Mouse (Mus musculus) ES-CJ7 (cell line): ENCODE measurements around the gene Adgra3.

Experiments
- DNase-seq: peaks from one replicate; pipeline ENCODE4 v3.0.0; 2011; ENCODE audit warnings: low read depth, low spot score

Adgra3 gene

DNA sequence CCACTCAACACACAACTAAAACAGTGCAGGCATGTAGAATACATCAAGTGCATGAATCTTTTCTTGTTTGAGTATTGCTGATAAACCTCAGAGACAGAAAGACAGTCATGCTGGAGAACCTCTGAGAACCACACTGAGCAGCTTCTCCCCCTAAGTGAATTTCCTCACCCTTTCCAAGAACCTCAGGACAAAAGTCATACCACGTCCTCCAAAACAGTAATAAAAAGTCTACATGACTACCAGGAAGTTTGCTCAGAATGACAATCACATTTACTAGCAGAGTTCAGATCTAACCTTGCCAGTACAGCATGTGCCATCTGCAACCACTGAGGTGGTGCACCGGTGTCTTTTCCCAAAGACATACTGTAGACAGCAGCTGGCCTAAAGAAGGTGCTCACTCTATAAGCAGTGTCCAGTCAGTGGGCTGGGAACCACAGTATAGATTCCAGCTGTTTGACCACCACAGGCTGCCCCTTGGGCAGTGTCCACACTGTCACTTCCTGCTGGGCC, 27.0 kb downstream of the Adgra3 start:
- no peak for DNase-seq

DNA sequence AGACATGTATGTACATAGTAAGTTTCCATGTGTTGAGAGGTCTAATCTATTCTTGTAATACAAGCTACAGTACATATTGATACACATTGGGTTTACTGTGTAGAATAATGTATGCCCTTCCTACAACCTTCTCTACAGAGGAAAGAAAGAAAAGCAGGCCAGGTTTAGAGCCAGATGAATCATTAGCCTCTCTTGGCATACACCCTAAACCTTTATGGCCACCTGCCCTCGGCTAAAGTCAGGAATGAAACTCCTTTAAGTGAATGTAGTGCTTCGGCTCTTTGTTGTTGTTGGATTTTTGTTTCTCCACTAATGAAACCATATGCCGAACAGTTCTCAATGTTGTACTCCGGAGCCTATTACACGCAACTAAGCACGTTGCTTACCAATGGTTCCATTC, 27.5 kb downstream of the Adgra3 start:
- DNase-seq, result no peak

DNA sequence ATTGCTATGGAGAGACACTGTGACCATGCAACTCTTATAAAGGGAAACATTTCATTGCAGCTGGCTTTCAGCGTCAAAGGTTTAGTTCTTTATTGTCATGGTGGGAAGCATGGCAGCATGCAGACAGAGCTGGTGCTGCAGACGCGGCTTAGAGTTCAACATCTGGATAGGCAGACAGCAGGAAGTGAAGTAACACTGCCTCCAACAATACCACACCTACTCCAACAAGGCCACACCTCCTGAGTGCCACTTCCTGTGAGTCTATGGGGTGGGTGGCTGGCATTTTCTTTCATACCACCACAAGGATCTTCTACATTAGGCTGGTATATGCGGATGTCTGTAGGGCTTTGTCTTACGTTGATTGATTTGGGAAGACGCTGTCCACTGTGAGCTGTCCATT, 29.1 kb downstream of the Adgra3 start:
- no peak for DNase-seq

- no peak for DNase-seq
These were observed 31.2 kb downstream of the Adgra3 start for GRCm38 (mm10) chr5:50027561-50027960.

DNA sequence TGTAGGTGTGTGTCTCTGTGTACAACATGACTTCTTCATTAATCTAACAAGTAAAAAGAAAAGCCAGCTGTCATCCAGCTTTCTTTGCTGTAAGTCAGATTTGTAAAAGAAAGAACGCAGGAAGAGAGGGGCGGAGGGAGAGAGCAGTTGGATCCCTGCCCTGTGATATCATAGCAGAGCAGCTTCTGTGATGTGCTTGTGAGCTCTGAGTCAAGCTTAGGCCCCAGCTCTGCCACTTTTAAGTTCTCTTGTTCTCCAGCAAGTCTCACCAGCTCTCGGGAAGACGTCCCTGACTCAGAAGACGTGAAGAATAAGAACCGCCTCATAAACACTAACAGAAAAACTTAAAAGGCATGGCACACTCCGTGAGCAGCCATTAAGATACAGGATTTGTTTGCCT, 31.8 kb downstream of the Adgra3 start:
- DNase-seq, result no peak

DNA sequence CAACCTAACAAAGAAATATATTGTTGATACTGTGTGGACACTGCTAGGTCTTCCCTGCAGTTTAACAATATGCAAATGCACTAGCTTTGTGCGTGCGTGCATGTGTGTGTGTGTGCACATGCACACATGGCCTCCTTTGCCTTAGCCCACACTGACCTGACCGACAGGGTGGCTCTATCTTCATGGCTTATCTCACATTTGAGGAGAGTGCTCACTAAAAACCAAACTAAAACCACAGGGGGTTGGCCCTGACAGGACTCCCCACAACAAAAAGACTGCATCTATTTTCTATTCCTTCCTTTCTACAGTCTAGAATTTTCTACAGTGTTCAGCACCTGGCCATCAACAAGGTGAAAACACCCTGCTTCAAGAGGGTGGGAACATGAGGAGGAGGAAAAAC, 32.7 kb downstream of the Adgra3 start:
- DNase-seq, result no peak

- DNase-seq, result no peak
These were observed 34.7 kb downstream of the Adgra3 start for GRCm38 (mm10) chr5:50024097-50024496.

GRCm38 (mm10) chr5:50015987-50016587, 42.7 kb downstream of the Adgra3 start:
- no peak for DNase-seq

- DNase-seq, result no peak
These were observed 43.6 kb downstream of the Adgra3 start for GRCm38 (mm10) chr5:50015147-50015697.

GRCm38 (mm10) chr5:50014658-50015057, 44.1 kb downstream of the Adgra3 start:
- DNase-seq, result no peak

DNA sequence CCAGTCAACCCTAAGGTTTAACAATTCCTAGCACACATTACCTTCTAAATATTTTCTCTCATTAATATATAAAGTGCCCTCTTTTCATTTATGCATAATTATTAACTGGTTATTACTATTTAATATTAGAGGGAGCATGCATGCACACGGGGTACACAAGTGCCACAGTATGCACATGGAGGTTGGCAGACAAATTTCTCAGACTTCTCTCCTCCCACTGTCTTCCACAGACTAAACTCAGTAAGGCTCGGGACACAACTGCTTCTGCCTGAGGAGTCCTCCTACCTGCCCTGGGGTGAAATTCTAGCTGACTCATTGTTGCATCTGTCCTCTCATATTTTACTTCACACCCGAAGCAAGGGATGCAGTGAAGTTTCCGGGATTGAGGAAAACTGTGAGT, 44.8 kb downstream of the Adgra3 start:
- DNase-seq, result no peak

- DNase-seq, result no peak
These were observed 50.0 kb downstream of the Adgra3 start for GRCm38 (mm10) chr5:50008841-50009240.

DNA sequence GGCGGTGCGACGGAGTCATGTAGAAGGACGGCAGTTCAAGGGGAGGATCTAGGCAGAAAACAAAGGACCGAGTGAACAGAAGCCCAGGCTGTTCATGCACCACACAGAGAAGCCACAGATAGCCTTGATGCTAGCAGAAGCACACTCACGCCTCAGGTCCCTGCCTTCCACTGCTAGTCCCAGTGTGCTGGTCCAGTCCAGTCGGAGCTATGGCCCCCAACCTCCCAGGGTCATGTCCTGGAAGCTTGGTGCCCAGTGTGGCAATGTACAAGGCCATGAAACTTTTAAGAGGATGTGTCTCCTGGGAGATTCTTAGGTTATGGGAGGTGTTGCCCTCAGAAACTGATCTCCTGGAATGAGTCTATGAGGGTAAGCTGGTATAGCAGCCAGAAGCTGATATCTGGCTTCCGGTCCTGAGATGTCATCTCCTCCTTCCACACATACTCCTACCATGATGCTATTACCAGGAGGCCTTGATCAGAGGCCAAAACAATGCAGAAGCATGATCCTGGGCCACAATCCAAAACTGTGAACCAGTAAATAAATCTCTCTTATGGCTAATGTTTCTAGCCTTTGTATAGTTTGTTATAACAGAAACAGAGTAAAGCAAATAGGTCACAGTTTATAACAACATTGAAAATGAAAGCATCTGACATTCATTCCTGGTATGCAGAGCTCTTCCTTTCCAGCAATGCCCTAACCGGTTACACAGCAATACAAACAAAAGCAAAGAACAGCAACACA, 51.7 kb downstream of the Adgra3 start:
- no peak for DNase-seq

DNA sequence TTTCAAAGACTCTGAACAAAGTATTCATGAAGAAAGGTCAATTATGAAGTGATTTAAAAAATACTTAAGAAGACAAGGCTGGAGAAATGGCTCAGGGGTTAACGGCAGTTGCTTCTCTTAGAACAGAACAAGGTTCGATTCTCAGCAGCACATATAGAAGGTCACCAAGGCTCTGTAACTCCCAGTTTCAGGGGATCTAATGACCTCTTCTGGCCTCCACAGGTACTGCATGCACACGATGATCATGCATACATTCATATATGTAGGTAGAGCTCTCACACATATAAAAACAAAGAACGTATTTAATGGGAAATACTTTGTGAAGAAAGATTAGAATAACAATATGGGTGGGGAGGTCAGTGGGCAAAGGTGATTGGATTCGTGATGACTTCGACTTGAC, 56.5 kb downstream of the Adgra3 start:
- peak; percentile 57 for DNase-seq

GRCm38 (mm10) chr5:49999764-50000163, 59.0 kb downstream of the Adgra3 start:
- no peak for DNase-seq

DNA sequence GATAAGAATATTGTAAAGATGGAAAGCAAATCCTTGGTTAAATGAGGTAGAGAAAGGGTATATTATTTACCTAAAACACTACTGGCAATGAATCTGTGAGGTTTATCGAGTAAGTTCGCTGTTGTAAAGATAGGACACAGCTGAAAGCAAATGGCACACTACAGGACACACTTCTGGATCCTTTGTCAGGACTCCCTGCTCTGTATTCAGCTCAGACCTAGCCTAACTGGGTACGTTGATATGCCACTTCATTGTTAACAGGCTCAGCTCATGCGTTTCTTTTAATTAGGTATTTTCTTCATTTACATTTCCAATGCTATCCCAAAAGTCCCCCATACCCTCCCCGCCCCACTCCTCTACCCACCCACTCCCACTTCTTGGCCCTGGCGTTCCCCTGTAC, 61.8 kb downstream of the Adgra3 start:
- no peak for DNase-seq

- no peak for DNase-seq
These were observed 62.3 kb downstream of the Adgra3 start for GRCm38 (mm10) chr5:49996457-49996856.

- DNase-seq, result no peak
These were observed 68.0 kb downstream of the Adgra3 start for GRCm38 (mm10) chr5:49990737-49991323.

GRCm38 (mm10) chr5:49988015-49988798, 70.6 kb downstream of the Adgra3 start:
- no peak for DNase-seq

GRCm38 (mm10) chr5:49980727-49981126, 78.1 kb downstream of the Adgra3 start:
- DNase-seq, result no peak

GRCm38 (mm10) chr5:49979246-49979645, 79.6 kb downstream of the Adgra3 start:
- no peak for DNase-seq

DNA sequence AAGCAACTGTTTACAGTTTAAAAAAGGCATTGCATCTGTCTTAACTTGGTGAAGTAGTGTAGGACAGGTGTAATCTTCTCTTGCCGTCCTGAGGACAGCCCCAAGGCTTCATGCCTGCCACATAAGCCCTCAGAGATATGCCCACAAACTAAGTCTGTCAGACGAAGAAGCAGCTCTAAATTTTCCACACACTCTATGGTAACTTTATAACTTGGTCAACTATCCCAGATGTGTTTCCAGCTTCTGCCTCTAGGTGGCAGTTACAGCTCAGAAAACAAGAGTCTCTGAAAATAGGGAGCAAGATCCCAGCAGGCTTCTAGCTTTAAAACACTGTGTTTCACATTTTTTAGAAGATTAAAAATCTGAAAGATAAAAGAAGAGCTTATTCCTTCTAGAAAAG, 82.8 kb downstream of the Adgra3 start:
- DNase-seq, result peak; percentile 61
